Mouse (Mus musculus) thymus, postnatal 10 days (tissue): Measurements from ENCODE around the gene Arhgap5.
"Not testable (repeated sequence)": the region's sequence is repeated elsewhere in the genome, so short reads cannot be mapped to it uniquely, and the experiment has no call there.

Experiments
- DNase-seq, 2 experiments: peaks; one replicate each; pipeline ENCODE4 v3.0.0; 2021; ENCODE audit warnings: low spot score in 2 of 2

Gene Arhgap5

GRCm38 (mm10) chr12:52541294-52541693, 37.5 kb downstream of the Arhgap5 start:
- DNase-seq: no peak

- DNase-seq: no peak
Measured at GRCm38 (mm10) chr12:52544532-52544931, 40.8 kb downstream of the Arhgap5 start.

- peak; percentile 8 to 18 for DNase-seq
Measured at GRCm38 (mm10) chr12:52552085-52552484, 48.3 kb downstream of the Arhgap5 start.

GRCm38 (mm10) chr12:52555188-52555876, 51.6 kb downstream of the Arhgap5 start:
- no peak for DNase-seq

GRCm38 (mm10) chr12:52565654-52566053, 61.9 kb downstream of the Arhgap5 start:
- no peak for DNase-seq

GRCm38 (mm10) chr12:52573371-52573770, 69.6 kb downstream of the Arhgap5 start:
- DNase-seq: no peak

- not testable (repeated sequence) for DNase-seq
Measured at GRCm38 (mm10) chr12:52586466-52586865, 82.7 kb downstream of the Arhgap5 start.

GRCm38 (mm10) chr12:52587473-52588010, 83.8 kb downstream of the Arhgap5 start:
- no peak for DNase-seq

GRCm38 (mm10) chr12:52595389-52596185, 91.8 kb downstream of the Arhgap5 start:
- no peak for DNase-seq

GRCm38 (mm10) chr12:52602471-52602870, 98.7 kb downstream of the Arhgap5 start:
- DNase-seq: no peak

- peak; percentile 83 to 85 for DNase-seq
Measured at GRCm38 (mm10) chr12:52602883-52603694, 99.3 kb downstream of the Arhgap5 start.

- DNase-seq: peak; percentile 9 to 54
Measured at GRCm38 (mm10) chr12:52603695-52604255, 100.0 kb downstream of the Arhgap5 start.

- peak; percentile 95 to 97 for DNase-seq
Measured at GRCm38 (mm10) chr12:52604256-52604991, 100.7 kb downstream of the Arhgap5 start.

- no peak for DNase-seq
Measured at GRCm38 (mm10) chr12:52604992-52605652, 101.3 kb downstream of the Arhgap5 start.

GRCm38 (mm10) chr12:52607411-52607810, 103.6 kb downstream of the Arhgap5 start:
- no peak for DNase-seq

- no peak for DNase-seq
Measured at GRCm38 (mm10) chr12:52615703-52616102, 111.9 kb downstream of the Arhgap5 start.

GRCm38 (mm10) chr12:52618418-52619040, 114.8 kb downstream of the Arhgap5 start:
- no peak for DNase-seq

- DNase-seq: no peak
Measured at GRCm38 (mm10) chr12:52619644-52620043, 115.9 kb downstream of the Arhgap5 start.
